Mouse (Mus musculus): ENCODE data around the gene Taf4. TPM values are rescaled to one million over a fixed set of nuclear protein-coding genes. Genes with fewer than 3 reads are reported as not detected.

The Taf4 gene
- polyA plus RNA-seq, 1 experiment from 2014 or later: 1.7 TPM

- ATAC-seq (ENCODE audit: insufficient read depth): no peak
- H3K9ac ChIP-seq: no peak overlapping the region
- 51% methylated on average over 3 of the region's 3 CpGs for WGBS (ENCODE audit: insufficient replicate concordance)
- H3K9me3 ChIP-seq (replicated peaks): no peaks in the 10 kb centered on the region
- no peak overlapping the region for H3K4me3 ChIP-seq (replicated peaks)
- H3K27me3 ChIP-seq: no peaks in the 10 kb centered on the region
- no peak overlapping the region for H3K27ac ChIP-seq (replicated peaks)
- H3K4me2 ChIP-seq: no peak overlapping the region
- peaks cover 20% of the 10 kb centered on the region for H3K4me1 ChIP-seq (replicated peaks)
- peaks cover 54% of the 10 kb centered on the region for H3K36me3 ChIP-seq (replicated peaks)
Observed at GRCm38 (mm10) chr2:179934165-179934564, 42.3 kb downstream of the Taf4 start.

- ATAC-seq (ENCODE audit: insufficient read depth): no peak
- 87% methylated on average over 16 of the region's 16 CpGs for WGBS (ENCODE audit: insufficient replicate concordance)
- Histone ChIP-seq H3K27me3 (no peaks in the 10 kb centered on the region), H3K4me2 (no peak overlapping the region), H3K4me1 (replicated peaks) (peaks cover 5% of the 10 kb centered on the region), H3K27ac (replicated peaks) (no peak overlapping the region), H3K4me3 (replicated peaks) (no peak overlapping the region), H3K9me3 (replicated peaks) (no peaks in the 10 kb centered on the region), H3K36me3 (replicated peaks) (peaks cover 70% of the 10 kb centered on the region), H3K9ac (no peak overlapping the region)
Observed at GRCm38 (mm10) chr2:179931741-179932140, 44.7 kb downstream of the Taf4 start.

GRCm38 (mm10) chr2:179929166-179929565 lies 47.3 kb downstream of the Taf4 start:
- Histone ChIP-seq H3K27ac (replicated peaks) (no peak overlapping the region), H3K9ac (no peak overlapping the region), H3K9me3 (replicated peaks) (no peaks in the 10 kb centered on the region), H3K4me3 (replicated peaks) (no peak overlapping the region), H3K36me3 (replicated peaks) (peaks cover 92% of the 10 kb centered on the region), H3K4me2 (no peak overlapping the region), H3K27me3 (no peaks in the 10 kb centered on the region), H3K4me1 (replicated peaks) (no peaks in the 10 kb centered on the region)
- ATAC-seq (ENCODE audit: insufficient read depth): no peak
- 89% methylated on average over 13 of the region's 13 CpGs for WGBS (ENCODE audit: insufficient replicate concordance)

GRCm38 (mm10) chr2:179924038-179924437 lies 52.4 kb downstream of the Taf4 start:
- no peak for ATAC-seq (ENCODE audit: insufficient read depth)
- H3K27me3 ChIP-seq: no peaks in the 10 kb centered on the region
- no peak overlapping the region for H3K27ac ChIP-seq (replicated peaks)
- no peak overlapping the region for H3K9ac ChIP-seq
- no peak overlapping the region for H3K4me2 ChIP-seq
- peaks cover 92% of the 10 kb centered on the region for H3K36me3 ChIP-seq (replicated peaks)
- no peak overlapping the region for H3K4me3 ChIP-seq (replicated peaks)
- no peaks in the 10 kb centered on the region for H3K4me1 ChIP-seq (replicated peaks)
- WGBS (ENCODE audit: insufficient replicate concordance): 86% methylated on average over 6 of the region's 6 CpGs
- H3K9me3 ChIP-seq (replicated peaks): no peaks in the 10 kb centered on the region

GRCm38 (mm10) chr2:179921021-179921653 lies 55.3 kb downstream of the Taf4 start:
- Histone ChIP-seq H3K36me3 (replicated peaks) (peaks cover 96% of the 10 kb centered on the region), H3K27ac (replicated peaks) (no peak overlapping the region), H3K4me3 (replicated peaks) (no peak overlapping the region), H3K27me3 (no peaks in the 10 kb centered on the region), H3K9me3 (replicated peaks) (no peaks in the 10 kb centered on the region), H3K4me2 (no peak overlapping the region), H3K4me1 (replicated peaks) (no peaks in the 10 kb centered on the region), H3K9ac (no peak overlapping the region)
- 90% methylated on average over 8 of the region's 8 CpGs for WGBS (ENCODE audit: insufficient replicate concordance)
- ATAC-seq (ENCODE audit: insufficient read depth): no peak

- H3K36me3 ChIP-seq (replicated peaks): peaks cover 96% of the 10 kb centered on the region
- no peaks in the 10 kb centered on the region for H3K4me1 ChIP-seq (replicated peaks)
- no peaks in the 10 kb centered on the region for H3K9me3 ChIP-seq (replicated peaks)
- H3K9ac ChIP-seq: no peak overlapping the region
- no peak overlapping the region for H3K4me3 ChIP-seq (replicated peaks)
- 75% methylated on average over 4 of the region's 4 CpGs for WGBS (ENCODE audit: insufficient replicate concordance)
- ATAC-seq (ENCODE audit: insufficient read depth): no peak
- no peak overlapping the region for H3K27ac ChIP-seq (replicated peaks)
- no peaks in the 10 kb centered on the region for H3K27me3 ChIP-seq
- no peak overlapping the region for H3K4me2 ChIP-seq
Observed at GRCm38 (mm10) chr2:179920042-179920441, 56.4 kb downstream of the Taf4 start.

GRCm38 (mm10) chr2:179916877-179917673 lies 59.4 kb downstream of the Taf4 start:
- no peak overlapping the region for H3K27ac ChIP-seq (replicated peaks)
- no peaks in the 10 kb centered on the region for H3K27me3 ChIP-seq
- H3K4me3 ChIP-seq (replicated peaks): no peak overlapping the region
- no peak overlapping the region for H3K9ac ChIP-seq
- H3K36me3 ChIP-seq (replicated peaks): peaks cover 93% of the 10 kb centered on the region
- WGBS (ENCODE audit: insufficient replicate concordance): 51% methylated on average over 5 of the region's 5 CpGs
- ATAC-seq (ENCODE audit: insufficient read depth): peak; percentile 61; the same call in 1 of the 2 replicates
- H3K4me2 ChIP-seq: no peak overlapping the region
- no peaks in the 10 kb centered on the region for H3K4me1 ChIP-seq (replicated peaks)
- H3K9me3 ChIP-seq (replicated peaks): no peaks in the 10 kb centered on the region

GRCm38 (mm10) chr2:179914246-179914645 lies 62.2 kb downstream of the Taf4 start:
- 78% methylated on average over 2 of the region's 2 CpGs for WGBS (ENCODE audit: insufficient replicate concordance)
- Histone ChIP-seq H3K36me3 (replicated peaks) (peaks cover 76% of the 10 kb centered on the region), H3K9ac (no peak overlapping the region), H3K4me1 (replicated peaks) (no peaks in the 10 kb centered on the region), H3K27me3 (no peaks in the 10 kb centered on the region), H3K4me3 (replicated peaks) (no peak overlapping the region), H3K9me3 (replicated peaks) (no peaks in the 10 kb centered on the region), H3K27ac (replicated peaks) (no peak overlapping the region), H3K4me2 (no peak overlapping the region)
- ATAC-seq (ENCODE audit: insufficient read depth): no peak

GRCm38 (mm10) chr2:179913349-179913748 lies 63.1 kb downstream of the Taf4 start:
- no peak overlapping the region for H3K4me3 ChIP-seq (replicated peaks)
- H3K9me3 ChIP-seq (replicated peaks): no peaks in the 10 kb centered on the region
- H3K4me2 ChIP-seq: no peak overlapping the region
- WGBS (ENCODE audit: insufficient replicate concordance): 88% methylated on average over 15 of the region's 15 CpGs
- H3K4me1 ChIP-seq (replicated peaks): no peaks in the 10 kb centered on the region
- no peak for ATAC-seq (ENCODE audit: insufficient read depth)
- no peaks in the 10 kb centered on the region for H3K27me3 ChIP-seq
- peaks cover 67% of the 10 kb centered on the region for H3K36me3 ChIP-seq (replicated peaks)
- no peak overlapping the region for H3K9ac ChIP-seq
- H3K27ac ChIP-seq (replicated peaks): no peak overlapping the region

- no peak overlapping the region for H3K4me2 ChIP-seq
- WGBS (ENCODE audit: insufficient replicate concordance): 77% methylated on average over 12 of the region's 12 CpGs
- ATAC-seq (ENCODE audit: insufficient read depth): no peak
- H3K9me3 ChIP-seq (replicated peaks): no peaks in the 10 kb centered on the region
- H3K27ac ChIP-seq (replicated peaks): no peak overlapping the region
- H3K27me3 ChIP-seq: no peaks in the 10 kb centered on the region
- no peak overlapping the region for H3K4me3 ChIP-seq (replicated peaks)
- no peaks in the 10 kb centered on the region for H3K4me1 ChIP-seq (replicated peaks)
- peaks cover 63% of the 10 kb centered on the region for H3K36me3 ChIP-seq (replicated peaks)
- no peak overlapping the region for H3K9ac ChIP-seq
Observed at GRCm38 (mm10) chr2:179912911-179913310, 63.5 kb downstream of the Taf4 start.

GRCm38 (mm10) chr2:179896949-179897348 lies 79.5 kb downstream of the Taf4 start:
- ATAC-seq (ENCODE audit: insufficient read depth): no peak
- Histone ChIP-seq H3K27ac (replicated peaks) (no peak overlapping the region), H3K9me3 (replicated peaks) (no peaks in the 10 kb centered on the region), H3K9ac (no peak overlapping the region), H3K4me1 (replicated peaks) (no peaks in the 10 kb centered on the region), H3K36me3 (replicated peaks) (no peaks in the 10 kb centered on the region), H3K4me2 (no peak overlapping the region), H3K4me3 (replicated peaks) (no peak overlapping the region), H3K27me3 (no peaks in the 10 kb centered on the region)
- WGBS (ENCODE audit: insufficient replicate concordance): 66% methylated on average over 2 of the region's 2 CpGs
